Mouse (Mus musculus): ENCODE data around the gene Defb47. TPM values are rescaled to one million over a fixed set of nuclear protein-coding genes. Genes with fewer than 3 reads are reported as not detected.

Defb47 gene
- polyA plus RNA-seq, 1 experiment from 2014 or later, result not detected

GRCm38 (mm10) chr14:62991849-62992510 lies 5.9 kb upstream of the Defb47 start:
- Histone ChIP-seq H3K4me1 (ENCODE audit: control insufficient read depth, insufficient read depth, low read length) (no peaks in the 10 kb centered on the region), H3K4me3 (ENCODE audit: low read depth, low read length) (no peak overlapping the region), H3K27ac (ENCODE audit: low read length) (no peak overlapping the region), H3K9me3 (replicated peaks; ENCODE audit: control insufficient read depth, low read length, poor library complexity, severe bottlenecking) (no peaks in the 10 kb centered on the region), H3K36me3 (ENCODE audit: control insufficient read depth, insufficient read depth, low read length) (no peaks in the 10 kb centered on the region), H3K27me3 (ENCODE audit: control insufficient read depth, insufficient read depth, low read depth, low read length) (no peaks in the 10 kb centered on the region), H3K4me2 (ENCODE audit: low read length) (no peak overlapping the region), H3K9ac (ENCODE audit: low read depth, low read length) (no peak overlapping the region)
- ATAC-seq, result no peak
- 49% methylated on average over 7 of the region's 7 CpGs for WGBS

DNA sequence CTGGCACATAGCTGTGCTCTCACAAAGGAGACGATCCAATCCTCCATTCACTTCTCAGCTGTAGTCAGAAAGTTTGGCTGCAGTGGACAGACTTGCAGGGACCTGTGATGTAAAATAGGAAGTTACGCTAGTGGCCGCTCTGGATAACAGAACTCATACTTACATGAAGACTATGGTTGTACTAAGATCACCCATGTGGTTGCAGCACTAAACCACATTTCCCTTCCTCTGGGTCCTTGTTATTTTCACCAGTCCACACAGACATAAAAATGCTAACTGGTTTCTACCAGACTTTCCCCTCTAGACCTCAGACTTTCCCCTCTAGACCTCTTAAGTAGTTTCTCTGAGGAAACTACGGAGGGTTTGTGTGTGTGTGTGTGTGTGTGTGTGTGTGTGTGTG lies 1.1 kb downstream of the Defb47 start:
- no peaks in the 10 kb centered on the region for H3K9me3 ChIP-seq (replicated peaks; ENCODE audit: control insufficient read depth, low read length, poor library complexity, severe bottlenecking)
- no peaks in the 10 kb centered on the region for H3K36me3 ChIP-seq (ENCODE audit: control insufficient read depth, insufficient read depth, low read length)
- H3K4me2 ChIP-seq (ENCODE audit: low read length), result no peak overlapping the region
- H3K27ac ChIP-seq (ENCODE audit: low read length), result no peak overlapping the region
- 96% methylated on average over 4 of the region's 4 CpGs for WGBS
- H3K4me3 ChIP-seq (ENCODE audit: low read depth, low read length), result no peak overlapping the region
- no peaks in the 10 kb centered on the region for H3K4me1 ChIP-seq (ENCODE audit: control insufficient read depth, insufficient read depth, low read length)
- no peak for ATAC-seq
- H3K27me3 ChIP-seq (ENCODE audit: control insufficient read depth, insufficient read depth, low read depth, low read length), result no peaks in the 10 kb centered on the region
- H3K9ac ChIP-seq (ENCODE audit: low read depth, low read length), result no peak overlapping the region

- no peak for ATAC-seq
- H3K4me2 ChIP-seq (ENCODE audit: low read length), result no peak overlapping the region
- WGBS, result 76% methylated on average over 2 of the region's 2 CpGs
Measured at GRCm38 (mm10) chr14:63002588-63002987, 4.7 kb downstream of the Defb47 start.

DNA sequence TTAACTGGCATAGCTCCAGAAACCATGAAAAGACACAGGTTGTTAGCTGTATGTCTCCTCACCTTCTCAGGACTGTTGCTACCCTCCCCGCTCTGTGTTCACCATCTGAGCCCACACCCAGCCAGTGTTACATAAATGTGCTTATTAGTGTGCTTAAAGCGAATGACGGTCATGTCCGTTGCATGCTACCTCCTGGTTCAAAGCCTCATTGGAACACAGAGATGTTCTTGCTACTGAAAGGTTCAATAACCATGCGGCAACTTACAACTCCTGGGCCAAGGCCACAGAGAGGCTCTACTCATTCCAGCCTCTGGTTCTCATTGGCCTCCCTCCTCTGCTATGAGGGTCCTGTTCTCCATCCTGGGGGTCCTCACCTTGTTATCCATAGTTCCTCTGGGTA lies 13.6 kb downstream of the Defb47 start, which contains the start of gene Defb43:
Gene Defb43 (plus strand): TSS at position 301 of the 400 bp plus-strand sequence.
- H3K27ac ChIP-seq (ENCODE audit: low read length), result no peak within 1 kb of the TSS
- H3K27me3 ChIP-seq (ENCODE audit: control insufficient read depth, insufficient read depth, low read depth, low read length), result no peaks in the 10 kb centered on the region
- no peaks in the 10 kb centered on the region for H3K36me3 ChIP-seq (ENCODE audit: control insufficient read depth, insufficient read depth, low read length)
- 95% methylated on average over 5 of the region's 5 CpGs for WGBS
- H3K9me3 ChIP-seq (replicated peaks; ENCODE audit: control insufficient read depth, low read length, poor library complexity, severe bottlenecking), result no peaks in the 10 kb centered on the region
- H3K4me1 ChIP-seq (ENCODE audit: control insufficient read depth, insufficient read depth, low read length), result no peaks in the 10 kb centered on the region
- no peak within 1 kb of the TSS for H3K4me3 ChIP-seq (ENCODE audit: low read depth, low read length)
- ATAC-seq, result no peak
- H3K4me2 ChIP-seq (ENCODE audit: low read length), result no peak within 1 kb of the TSS
- no peak within 1 kb of the TSS for H3K9ac ChIP-seq (ENCODE audit: low read depth, low read length)

More at GRCm38 (mm10) chr14:63002588-63002987, 4.7 kb downstream of the Defb47 start:
- H3K27me3 ChIP-seq (ENCODE audit: control insufficient read depth, insufficient read depth, low read depth, low read length), result no peaks in the 10 kb centered on the region
- H3K4me1 ChIP-seq (ENCODE audit: control insufficient read depth, insufficient read depth, low read length), result no peaks in the 10 kb centered on the region
- no peaks in the 10 kb centered on the region for H3K9me3 ChIP-seq (replicated peaks; ENCODE audit: control insufficient read depth, low read length, poor library complexity, severe bottlenecking)
- H3K36me3 ChIP-seq (ENCODE audit: control insufficient read depth, insufficient read depth, low read length), result no peaks in the 10 kb centered on the region
- no peak overlapping the region for H3K27ac ChIP-seq (ENCODE audit: low read length)
- H3K4me3 ChIP-seq (ENCODE audit: low read depth, low read length), result no peak overlapping the region
- H3K9ac ChIP-seq (ENCODE audit: low read depth, low read length), result no peak overlapping the region

GRCm38 (mm10) chr14:63013082-63013481 lies 15.2 kb downstream of the Defb47 start:
- no peak overlapping the region for H3K4me3 ChIP-seq (ENCODE audit: low read depth, low read length)
- no peaks in the 10 kb centered on the region for H3K4me1 ChIP-seq (ENCODE audit: control insufficient read depth, insufficient read depth, low read length)
- H3K27ac ChIP-seq (ENCODE audit: low read length), result no peak overlapping the region
- WGBS, result 90% methylated on average over 4 of the region's 4 CpGs
- no peak overlapping the region for H3K4me2 ChIP-seq (ENCODE audit: low read length)
- H3K9me3 ChIP-seq (replicated peaks; ENCODE audit: control insufficient read depth, low read length, poor library complexity, severe bottlenecking), result no peaks in the 10 kb centered on the region
- H3K9ac ChIP-seq (ENCODE audit: low read depth, low read length), result no peak overlapping the region
- no peaks in the 10 kb centered on the region for H3K36me3 ChIP-seq (ENCODE audit: control insufficient read depth, insufficient read depth, low read length)
- ATAC-seq, result no peak
- no peaks in the 10 kb centered on the region for H3K27me3 ChIP-seq (ENCODE audit: control insufficient read depth, insufficient read depth, low read depth, low read length)

- ATAC-seq, result no peak
- H3K9ac ChIP-seq (ENCODE audit: low read depth, low read length), result no peak overlapping the region
- WGBS, result 88% methylated on average over 4 of the region's 4 CpGs
- H3K9me3 ChIP-seq (replicated peaks; ENCODE audit: control insufficient read depth, low read length, poor library complexity, severe bottlenecking), result no peaks in the 10 kb centered on the region
- no peaks in the 10 kb centered on the region for H3K36me3 ChIP-seq (ENCODE audit: control insufficient read depth, insufficient read depth, low read length)
- no peak overlapping the region for H3K4me2 ChIP-seq (ENCODE audit: low read length)
- no peak overlapping the region for H3K4me3 ChIP-seq (ENCODE audit: low read depth, low read length)
- H3K4me1 ChIP-seq (ENCODE audit: control insufficient read depth, insufficient read depth, low read length), result no peaks in the 10 kb centered on the region
- H3K27me3 ChIP-seq (ENCODE audit: control insufficient read depth, insufficient read depth, low read depth, low read length), result no peaks in the 10 kb centered on the region
- H3K27ac ChIP-seq (ENCODE audit: low read length), result no peak overlapping the region
Measured at GRCm38 (mm10) chr14:63014667-63015066, 16.8 kb downstream of the Defb47 start.

DNA sequence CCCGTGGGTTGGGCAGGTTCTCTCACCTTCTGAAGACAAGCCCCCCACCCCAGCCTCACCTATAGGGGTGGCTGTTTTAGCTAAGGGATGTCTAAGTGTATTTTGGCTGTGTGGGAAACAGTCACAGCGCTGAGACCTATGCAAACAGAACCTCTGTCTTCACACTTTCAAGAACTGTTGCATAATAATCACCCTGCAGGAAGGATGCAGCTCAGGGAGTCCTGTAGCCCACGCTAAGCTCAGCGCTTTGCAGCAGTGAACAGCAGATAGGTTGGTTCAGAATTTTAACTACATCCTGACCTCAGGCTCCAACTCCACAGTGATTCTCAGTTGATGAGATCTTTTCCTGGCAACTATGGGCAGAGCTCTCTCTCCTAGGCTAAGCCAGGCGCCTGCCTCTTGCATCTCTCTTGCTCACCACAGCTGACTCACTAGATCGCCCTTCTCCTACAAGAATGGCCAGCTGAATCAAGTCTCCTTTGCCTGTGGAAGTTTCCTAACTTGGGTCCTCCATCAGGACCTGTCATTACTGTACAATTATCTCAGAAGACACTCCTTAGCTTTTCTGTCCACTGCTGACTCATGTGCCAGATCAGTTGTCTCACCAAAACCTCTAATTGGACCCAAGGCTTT lies 22.8 kb downstream of the Defb47 start:
- 64% methylated on average over 6 of the region's 6 CpGs for WGBS
- H3K36me3 ChIP-seq (ENCODE audit: control insufficient read depth, insufficient read depth, low read length), result no peaks in the 10 kb centered on the region
- ATAC-seq, result no peak
- H3K9ac ChIP-seq (ENCODE audit: low read depth, low read length), result no peak overlapping the region
- H3K4me3 ChIP-seq (ENCODE audit: low read depth, low read length), result no peak overlapping the region
- H3K27ac ChIP-seq (ENCODE audit: low read length), result no peak overlapping the region
- no peaks in the 10 kb centered on the region for H3K27me3 ChIP-seq (ENCODE audit: control insufficient read depth, insufficient read depth, low read depth, low read length)
- H3K9me3 ChIP-seq (replicated peaks; ENCODE audit: control insufficient read depth, low read length, poor library complexity, severe bottlenecking), result no peaks in the 10 kb centered on the region
- H3K4me2 ChIP-seq (ENCODE audit: low read length), result no peak overlapping the region
- no peaks in the 10 kb centered on the region for H3K4me1 ChIP-seq (ENCODE audit: control insufficient read depth, insufficient read depth, low read length)

DNA sequence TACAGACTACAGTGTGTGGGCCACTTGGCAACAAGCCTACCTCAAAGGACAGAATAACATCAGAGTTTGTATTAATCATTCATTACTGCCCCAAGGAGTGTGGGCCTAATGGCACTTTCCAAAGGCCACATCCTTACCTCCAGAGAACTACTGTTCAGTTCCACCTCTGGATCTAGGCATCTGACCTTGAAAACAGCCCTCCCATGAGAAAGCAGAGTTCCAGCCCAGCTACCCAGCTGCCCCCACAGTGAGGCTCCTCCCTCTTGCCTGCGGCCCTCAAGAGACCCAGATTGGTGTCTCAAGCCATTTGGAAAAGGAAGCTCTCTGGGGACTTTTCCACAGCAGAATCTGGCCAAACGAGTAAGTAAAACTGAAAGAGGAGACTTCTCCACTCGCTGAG lies 48.8 kb downstream of the Defb47 start, which contains the start of gene Defb42:
Gene Defb42 (plus strand): TSS at position 301 of the 400 bp plus-strand sequence.
- ATAC-seq, result no peak
- H3K4me3 ChIP-seq (ENCODE audit: low read depth, low read length), result no peak within 1 kb of the TSS
- no peak within 1 kb of the TSS for H3K27ac ChIP-seq (ENCODE audit: low read length)
- H3K27me3 ChIP-seq (ENCODE audit: control insufficient read depth, insufficient read depth, low read depth, low read length), result no peaks in the 10 kb centered on the region
- H3K4me1 ChIP-seq (ENCODE audit: control insufficient read depth, insufficient read depth, low read length), result no peaks in the 10 kb centered on the region
- whole genome bisulfite sequencing, result 77% methylated on average over 3 of the region's 3 CpGs
- H3K36me3 ChIP-seq (ENCODE audit: control insufficient read depth, insufficient read depth, low read length), result no peaks in the 10 kb centered on the region
- no peak within 1 kb of the TSS for H3K9ac ChIP-seq (ENCODE audit: low read depth, low read length)
- no peak within 1 kb of the TSS for H3K4me2 ChIP-seq (ENCODE audit: low read length)
- no peaks in the 10 kb centered on the region for H3K9me3 ChIP-seq (replicated peaks; ENCODE audit: control insufficient read depth, low read length, poor library complexity, severe bottlenecking)

- H3K27me3 ChIP-seq (ENCODE audit: control insufficient read depth, insufficient read depth, low read depth, low read length), result no peaks in the 10 kb centered on the region
- H3K4me3 ChIP-seq (ENCODE audit: low read depth, low read length), result no peak within 1 kb of the TSS
- H3K4me2 ChIP-seq (ENCODE audit: low read length), result no peak within 1 kb of the TSS
- no peaks in the 10 kb centered on the region for H3K4me1 ChIP-seq (ENCODE audit: control insufficient read depth, insufficient read depth, low read length)
- 65% methylated on average over 11 of the region's 14 CpGs for WGBS
- H3K36me3 ChIP-seq (ENCODE audit: control insufficient read depth, insufficient read depth, low read length), result no peaks in the 10 kb centered on the region
- H3K9ac ChIP-seq (ENCODE audit: low read depth, low read length), result no peak within 1 kb of the TSS
- H3K27ac ChIP-seq (ENCODE audit: low read length), result no peak within 1 kb of the TSS
- ATAC-seq, result no peak
- no peaks in the 10 kb centered on the region for H3K9me3 ChIP-seq (replicated peaks; ENCODE audit: control insufficient read depth, low read length, poor library complexity, severe bottlenecking)
Measured at GRCm38 (mm10) chr14:63049910-63050370, 52.1 kb downstream of the Defb47 start, which contains the start of gene Defb30. Gene Defb30, minus strand, starts transcription at chr14:63049960.
